Mouse (Mus musculus) limb, embryonic 11.5 days (tissue): ENCODE results near the gene Lhpp. TPM values are rescaled to one million over a fixed set of nuclear protein-coding genes. Genes with fewer than 3 reads are reported as not detected.

ENCODE experiments used
- ATAC-seq: fragments of 200-750 bp; cut with Nextera tagmentation; 2 replicates; pipeline ENCODE4 v1.8.0; 2017; ENCODE audit warnings: low read depth; ENCODE audit not compliant: insufficient number of reproducible peaks, low FRiP score, low TSS enrichment
- DNase-seq: peaks from one replicate; pipeline ENCODE4 v3.0.0-alpha.2; 2015; ENCODE audit warnings: low spot score
- H3K27ac ChIP-seq: fragments of 300-500 bp; sonication (generic); replicated peaks from 2 replicates; pipeline ENCODE4 v1.5.1; 2014; ENCODE audit warnings: low read depth, mild to moderate bottlenecking, low read length
- H3K27me3 ChIP-seq: fragments of 300-500 bp; sonication (generic); 2 replicates; pipeline ENCODE4 v1.6.1; 2014; ENCODE audit warnings: mild to moderate bottlenecking, low read length, mixed read lengths; ENCODE audit not compliant: control insufficient read depth, insufficient read depth
- H3K36me3 ChIP-seq: fragments of 300-500 bp; sonication (generic); 2 replicates; pipeline ENCODE4 v1.6.1; 2014; ENCODE audit warnings: mild to moderate bottlenecking, low read length, moderate library complexity, mixed read lengths; ENCODE audit not compliant: control insufficient read depth, insufficient read depth
- H3K4me1 ChIP-seq: fragments of 300-500 bp; sonication (generic); 2 replicates; pipeline ENCODE4 v1.6.1; 2014; ENCODE audit warnings: low read length, mixed read lengths; ENCODE audit not compliant: control insufficient read depth, insufficient read depth
- H3K4me2 ChIP-seq: fragments of 300-500 bp; sonication (generic); 2 replicates; pipeline ENCODE4 v1.6.1; 2014; ENCODE audit warnings: low read depth, mild to moderate bottlenecking, moderate library complexity; ENCODE audit not compliant: severe bottlenecking
- H3K4me3 ChIP-seq: fragments of 300-500 bp; sonication (generic); 2 replicates; pipeline ENCODE4 v1.5.1; 2014; ENCODE audit warnings: low read depth, low read length
- H3K9ac ChIP-seq: fragments of 300-500 bp; sonication (generic); 2 replicates; pipeline ENCODE4 v1.6.1; 2014; ENCODE audit warnings: mild to moderate bottlenecking, low read length
- H3K9me3 ChIP-seq: fragments of 300-500 bp; sonication (generic); 2 replicates; pipeline ENCODE4 v1.6.1; 2016; ENCODE audit warnings: low read length; ENCODE audit not compliant: control insufficient read depth
- WGBS: fragments of 180-500 bp; shearing (Covaris S2); extraction: QIAGEN DNeasy Blood & Tissue Kit; methylation state at CpG from one replicate; pipeline ENCODE4 v1.1.7; 2014; 5-methylcytosine and 5-hydroxymethylcytosine counted together
- polyA plus RNA-seq: library from polyadenylated mRNA; unstranded; fragments of >200 nt; fragmentation: Nextera tagmentation; extraction: Ambion mirVana; gene quantifications from 2 replicates; pipeline ENCODE4 v1.2.1, GENCODE M21; 2014

The Lhpp gene
- polyA plus RNA-seq, 1 experiment from 2014 or later, result 20.6 TPM

- no peak for ATAC-seq
- Histone ChIP-seq H3K4me2 (no peak overlapping the region), H3K27ac (0 out of 2 replicates have a peak overlapping the region, but pooled peaks have one; percentile 8), H3K4me3 (no peak overlapping the region), H3K36me3 (0 out of 2 replicates have a peak, but pooled peaks cover 2% of the 10 kb centered on the region), H3K9me3 (no peaks in the 10 kb centered on the region), H3K27me3 (no peaks in the 10 kb centered on the region), H3K9ac (no peak overlapping the region), H3K4me1 (peaks cover 22% of the 10 kb centered on the region)
- WGBS, result 64% methylated on average over 6 of the region's 6 CpGs
- DNase-seq, result no peak
Measured at GRCm38 (mm10) chr7:132714236-132714923, 103.9 kb downstream of the Lhpp start.

- Histone ChIP-seq H3K27ac (no peak overlapping the region), H3K4me2 (no peak overlapping the region), H3K9ac (no peak overlapping the region), H3K27me3 (no peaks in the 10 kb centered on the region), H3K36me3 (0 out of 2 replicates have a peak, but pooled peaks cover 2% of the 10 kb centered on the region), H3K4me3 (no peak overlapping the region), H3K9me3 (no peaks in the 10 kb centered on the region), H3K4me1 (peaks cover 22% of the 10 kb centered on the region)
- ATAC-seq, result no peak
- no peak for DNase-seq
- WGBS, result 94% methylated on average over 4 of the region's 4 CpGs
Measured at GRCm38 (mm10) chr7:132715259-132715658, 104.8 kb downstream of the Lhpp start.

GRCm38 (mm10) chr7:132719570-132719969 lies 109.1 kb downstream of the Lhpp start:
- no peaks in the 10 kb centered on the region for H3K27me3 ChIP-seq
- H3K36me3 ChIP-seq, result 0 out of 2 replicates have a peak, but pooled peaks cover 2% of the 10 kb centered on the region
- H3K4me3 ChIP-seq, result no peak overlapping the region
- peaks cover 5% of the 10 kb centered on the region; the same call in 1 of the 2 replicates for H3K4me1 ChIP-seq
- H3K27ac ChIP-seq, result no peak overlapping the region
- no peak overlapping the region for H3K9ac ChIP-seq
- no peak overlapping the region for H3K4me2 ChIP-seq
- ATAC-seq, result no peak
- 90% methylated on average over 4 of the region's 4 CpGs for WGBS
- no peaks in the 10 kb centered on the region for H3K9me3 ChIP-seq
- no peak for DNase-seq

DNA sequence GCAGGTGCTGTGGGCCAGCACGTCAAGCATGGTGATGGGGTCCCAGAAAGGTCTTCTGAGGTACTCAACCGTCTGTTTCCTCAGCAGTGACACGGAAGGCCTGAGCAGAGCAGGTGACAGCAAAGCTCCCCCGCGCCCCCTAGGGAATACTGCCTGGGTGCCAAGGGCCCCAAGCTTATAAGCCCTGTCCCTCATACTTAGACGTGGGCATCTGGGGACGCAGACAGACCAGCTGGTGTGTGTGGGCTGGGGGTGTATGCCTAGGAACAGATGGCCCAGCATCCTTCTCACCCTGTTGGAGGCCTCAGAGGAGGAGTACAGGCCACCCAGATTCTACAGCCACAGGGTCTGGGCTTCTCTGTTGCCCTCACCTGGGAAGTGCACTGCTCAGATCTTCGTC lies 110.1 kb downstream of the Lhpp start:
- H3K9me3 ChIP-seq, result no peaks in the 10 kb centered on the region
- no peaks in the 10 kb centered on the region for H3K27me3 ChIP-seq
- no peak overlapping the region for H3K4me2 ChIP-seq
- no peak overlapping the region for H3K4me3 ChIP-seq
- 80% methylated on average over 8 of the region's 8 CpGs for WGBS
- H3K36me3 ChIP-seq, result no peaks in the 10 kb centered on the region
- 0 out of 2 replicates have a peak, but pooled peaks cover 3% of the 10 kb centered on the region for H3K4me1 ChIP-seq
- ATAC-seq (no peak), DNase-seq (no peak)
- H3K9ac ChIP-seq, result no peak overlapping the region
- no peak overlapping the region for H3K27ac ChIP-seq

DNA sequence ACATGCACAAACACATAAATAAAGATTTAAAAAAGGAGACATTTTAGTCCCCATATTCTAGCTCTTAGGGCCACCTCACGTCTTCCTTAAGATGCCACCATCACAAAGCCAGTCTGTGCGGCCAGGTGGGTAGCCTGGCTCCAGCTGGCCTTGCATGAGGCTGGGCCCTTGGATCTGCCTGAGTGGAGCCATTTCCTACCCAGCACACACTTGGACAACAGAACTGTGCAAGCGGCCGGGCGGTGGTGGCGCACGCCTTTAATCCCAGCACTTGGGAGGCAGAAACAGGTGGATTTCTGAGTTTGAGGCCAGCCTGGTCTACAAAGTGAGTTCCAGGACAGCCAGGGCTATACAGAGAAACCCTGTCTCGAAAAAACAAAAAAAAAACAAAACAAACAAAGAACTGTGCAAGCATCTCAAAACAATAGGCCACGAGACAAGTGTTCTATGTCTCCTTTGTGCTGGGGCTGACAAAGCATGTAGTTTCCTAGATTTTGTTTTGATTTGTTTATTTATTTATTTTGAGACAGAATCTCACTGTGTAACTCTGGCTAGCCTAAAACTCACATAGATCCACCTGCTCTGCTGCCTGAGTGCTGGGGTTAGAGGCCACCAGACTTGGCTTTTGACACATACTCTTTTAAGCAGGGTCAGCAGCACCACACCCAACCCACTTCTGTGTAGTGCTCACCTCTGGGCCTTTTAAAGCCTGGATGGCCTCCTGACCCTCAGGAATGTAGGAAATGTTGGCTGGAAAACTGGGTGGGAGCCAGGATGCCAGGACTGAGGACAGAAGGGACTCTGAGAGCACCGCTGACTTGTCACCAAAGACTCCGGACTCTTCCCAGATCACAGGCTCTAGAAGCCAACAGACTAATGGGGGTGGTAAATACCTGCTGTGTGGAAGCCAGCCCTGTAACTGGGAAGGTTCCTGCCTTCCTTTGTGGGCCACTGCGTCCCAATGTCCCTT lies 112.2 kb downstream of the Lhpp start:
- H3K9me3 ChIP-seq, result no peaks in the 10 kb centered on the region
- H3K27ac ChIP-seq, result no peak overlapping the region
- no peak overlapping the region for H3K4me2 ChIP-seq
- no peak for ATAC-seq
- 89% methylated on average over 12 of the region's 12 CpGs for WGBS
- H3K4me3 ChIP-seq, result no peak overlapping the region
- DNase-seq, result no peak
- no peak overlapping the region for H3K9ac ChIP-seq
- no peaks in the 10 kb centered on the region for H3K36me3 ChIP-seq
- H3K27me3 ChIP-seq, result no peaks in the 10 kb centered on the region
- no peaks in the 10 kb centered on the region for H3K4me1 ChIP-seq

DNA sequence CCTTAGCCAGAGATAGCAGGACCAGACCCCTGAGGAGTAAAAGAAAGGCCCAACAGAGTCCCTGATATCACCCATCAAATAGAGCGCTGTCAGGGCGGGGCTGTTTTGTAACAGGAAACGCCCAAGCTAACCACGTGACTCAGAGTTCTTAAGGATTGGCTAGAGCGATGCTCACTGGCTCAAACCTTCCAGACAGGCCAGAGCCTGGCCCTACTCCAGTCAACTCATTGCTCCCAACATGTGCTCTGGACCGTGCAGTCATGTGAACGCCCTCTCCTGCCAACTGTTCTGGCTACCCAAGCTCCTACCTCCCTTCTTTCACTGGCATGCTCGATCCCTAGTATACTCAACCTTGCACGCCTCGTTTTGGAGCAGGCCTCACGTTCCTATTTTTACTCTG lies 113.5 kb downstream of the Lhpp start:
- DNase-seq, result no peak
- Histone ChIP-seq H3K27me3 (no peaks in the 10 kb centered on the region), H3K9ac (no peak overlapping the region), H3K9me3 (no peaks in the 10 kb centered on the region), H3K4me1 (no peaks in the 10 kb centered on the region), H3K36me3 (no peaks in the 10 kb centered on the region), H3K4me3 (no peak overlapping the region), H3K4me2 (no peak overlapping the region), H3K27ac (no peak overlapping the region)
- WGBS, result 87% methylated on average over 11 of the region's 11 CpGs
- ATAC-seq, result no peak

DNA sequence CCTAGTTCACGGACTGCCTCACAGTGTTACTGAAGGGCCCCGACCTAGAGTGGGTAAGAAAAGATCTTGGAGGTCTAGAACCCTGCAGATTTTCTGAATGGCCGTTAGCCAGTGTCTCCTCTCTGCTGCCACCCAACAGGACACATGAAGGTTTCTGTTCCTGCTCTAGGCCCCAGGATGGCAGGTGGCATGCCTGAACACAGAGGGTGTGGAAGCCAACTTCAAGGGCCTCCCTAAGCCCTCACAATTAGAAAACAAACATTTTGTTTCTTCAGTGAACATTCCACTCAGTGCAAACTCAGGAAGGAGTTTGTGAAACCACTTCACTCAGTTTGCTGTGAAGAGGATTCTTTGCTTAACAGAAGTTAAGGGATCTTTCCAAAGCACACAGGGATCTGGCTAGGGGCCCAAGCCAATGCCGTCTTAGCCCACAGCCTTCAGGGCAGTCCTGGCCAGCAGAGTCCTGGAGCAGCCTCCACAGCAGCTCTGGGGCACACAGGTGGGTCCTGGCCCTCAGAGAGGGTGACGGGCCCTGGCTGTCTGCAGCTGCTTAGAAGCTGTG lies 114.1 kb downstream of the Lhpp start:
- no peaks in the 10 kb centered on the region for H3K9me3 ChIP-seq
- ATAC-seq, result no peak
- no peak overlapping the region for H3K4me3 ChIP-seq
- H3K4me2 ChIP-seq, result no peak overlapping the region
- H3K36me3 ChIP-seq, result no peaks in the 10 kb centered on the region
- no peak overlapping the region for H3K27ac ChIP-seq
- DNase-seq, result no peak
- H3K4me1 ChIP-seq, result no peaks in the 10 kb centered on the region
- no peak overlapping the region for H3K9ac ChIP-seq
- WGBS, result 89% methylated on average over 5 of the region's 5 CpGs
- no peaks in the 10 kb centered on the region for H3K27me3 ChIP-seq

DNA sequence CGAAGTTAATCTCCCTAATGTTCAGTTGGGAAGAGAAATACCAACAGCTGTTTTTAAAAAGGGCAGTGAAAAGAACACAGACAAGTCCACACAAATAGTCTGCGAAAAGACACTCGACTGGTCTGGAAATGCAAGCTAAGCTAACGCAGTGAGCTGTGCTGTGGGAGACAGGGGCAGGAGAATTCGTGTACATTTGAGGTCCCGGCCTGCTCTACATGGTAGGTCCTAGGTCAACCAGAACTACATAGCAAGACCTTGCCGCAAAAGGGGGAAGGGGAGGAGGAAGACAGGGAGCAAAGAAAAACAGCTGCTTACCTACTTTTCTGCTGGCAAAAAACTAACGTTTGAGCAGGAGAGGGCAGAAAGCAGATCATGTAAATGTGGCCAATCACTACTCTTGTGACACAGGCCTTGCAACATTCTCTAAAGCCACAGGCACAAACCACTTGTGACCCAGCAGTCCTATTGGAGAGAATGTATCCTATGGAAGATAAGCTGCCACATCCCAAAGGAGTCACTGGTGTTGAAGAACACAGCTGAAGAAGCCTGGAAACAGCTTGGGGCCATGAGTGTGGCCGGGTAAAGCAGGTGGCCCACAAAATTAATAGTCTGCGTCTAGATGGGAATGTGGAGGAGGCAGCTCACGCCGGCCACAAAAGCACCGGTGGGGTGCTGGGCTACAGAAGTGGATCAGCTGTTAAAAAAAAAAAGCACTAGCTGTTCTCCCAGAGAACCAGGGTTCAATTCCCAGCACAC lies 115.8 kb downstream of the Lhpp start:
- no peak for ATAC-seq
- no peaks in the 10 kb centered on the region for H3K9me3 ChIP-seq

More for the DNA sequence above, 115.8 kb downstream of the Lhpp start:
- no peak overlapping the region; the same call in 1 of the 2 replicates for H3K9ac ChIP-seq
- H3K4me3 ChIP-seq, result no peak overlapping the region
- no peak overlapping the region for H3K4me2 ChIP-seq
- 81% methylated on average over 13 of the region's 13 CpGs for WGBS
- no peaks in the 10 kb centered on the region for H3K27me3 ChIP-seq
- H3K36me3 ChIP-seq, result no peaks in the 10 kb centered on the region
- DNase-seq, result no peak
- H3K27ac ChIP-seq, result no peak overlapping the region
- no peaks in the 10 kb centered on the region for H3K4me1 ChIP-seq
